In the genomic region with DNA sequence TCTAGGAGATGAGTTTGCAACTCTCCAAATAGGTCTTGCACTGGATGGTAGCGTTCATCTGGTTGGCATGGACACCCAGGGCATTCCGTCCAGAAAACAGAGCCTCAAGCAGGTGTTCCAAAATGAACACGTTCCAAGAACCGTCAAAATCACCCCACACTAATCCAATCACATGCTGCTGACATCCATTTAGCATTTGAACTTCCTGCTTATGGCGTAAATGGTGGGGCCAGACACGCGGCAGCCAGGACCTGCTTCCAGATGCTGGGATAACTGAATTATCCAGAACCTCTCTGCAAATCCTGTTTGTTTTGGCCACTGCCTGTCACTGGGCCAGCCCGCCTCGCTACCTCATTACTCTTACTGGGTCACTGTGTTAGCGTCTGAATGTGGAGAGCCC, we compare ENCODE assay signal across 30 mouse cellular contexts. TPM values are rescaled to one million over a fixed set of nuclear protein-coding genes. Genes with fewer than 3 reads are reported as not detected.
"Had no signal": no experiment of that assay in that cellular context is flagged by ENCODE, and none has a peak within 500 bp of the region (broad histone marks: within the 10 kb centered on the region; RNA-seq: fewer than 3 reads in every experiment).

No protein-coding gene starts in this region.

- H3K4me3 ChIP-seq: left cerebral cortex, adult 2 months; limb, embryonic 10.5 days; limb, embryonic 13.5 days; liver, embryonic 12.5 days; liver, embryonic 15.5 days; lung, embryonic 15.5 days; midbrain, embryonic 12.5 days; myocyte; neural tube, embryonic 13.5 days had no signal

- DNase-seq: kidney, adult 2 months; kidney, postnatal 10 days; kidney, postnatal 36 days; layer of hippocampus, postnatal 36 days; liver; lung, postnatal 14 days; retina, postnatal 1 day; thymus, adult 18-20 months; thymus, postnatal 36 days had no signal

- H3K9ac ChIP-seq: limb, embryonic 13.5 days; liver, embryonic 12.5 days; liver, embryonic 15.5 days; lung, embryonic 15.5 days; midbrain, embryonic 12.5 days; neural tube, embryonic 13.5 days had no signal

- ATAC-seq: liver, embryonic 12.5 days; midbrain, embryonic 16.5 days had no signal

- H3K27me3 ChIP-seq: limb, embryonic 13.5 days; midbrain, embryonic 12.5 days; neural tube, embryonic 13.5 days had no signal

- H3K4me2 ChIP-seq: limb, embryonic 13.5 days; liver, embryonic 12.5 days; liver, embryonic 15.5 days; lung, embryonic 15.5 days; midbrain, embryonic 12.5 days; neural tube, embryonic 13.5 days had no signal

- H3K27ac ChIP-seq: left cerebral cortex, adult 2 months; limb, embryonic 10.5 days; limb, embryonic 13.5 days; liver, embryonic 12.5 days; liver, embryonic 15.5 days; lung, embryonic 15.5 days; midbrain, embryonic 12.5 days; neural tube, embryonic 13.5 days had no signal

- H3K9me3 ChIP-seq: limb, embryonic 10.5 days; limb, embryonic 13.5 days; liver, embryonic 12.5 days; liver, embryonic 15.5 days; lung, embryonic 15.5 days; midbrain, embryonic 12.5 days; neural tube, embryonic 13.5 days had no signal

- H3K4me1 ChIP-seq: liver, embryonic 12.5 days had no signal

- H3K36me3 ChIP-seq: limb, embryonic 10.5 days; limb, embryonic 13.5 days; liver, embryonic 12.5 days; liver, embryonic 15.5 days; lung, embryonic 15.5 days; midbrain, embryonic 12.5 days; neural tube, embryonic 13.5 days had no signal

RNA-seq across cellular contexts. Expression of a gene that starts 4.6 kb away (rescaled TPM):
- total RNA-seq: megakaryocyte progenitor cell, adult 5-6 weeks; megakaryocyte-erythroid progenitor cell, adult 5-6 weeks; monocyte, adult 5-6 weeks; neutrophil, adult 5-6 weeks had no signal

RNA-seq across cellular contexts. Expression of a gene that starts 43.5 kb away (rescaled TPM):
- total RNA-seq: layer of hippocampus, adult 8-10 months; layer of hippocampus, postnatal 10 days; layer of hippocampus, postnatal 36 days; left cerebral cortex, adult 2 months; left cerebral cortex, postnatal 14 days; megakaryocyte progenitor cell, adult 5-6 weeks; megakaryocyte-erythroid progenitor cell, adult 5-6 weeks; monocyte, adult 5-6 weeks; neutrophil, adult 5-6 weeks had no signal
- polyA plus RNA-seq: kidney, adult 2 months; small intestine, adult 2 months; spleen, adult 2 months; urinary bladder, adult 2 months had no signal

RNA-seq across cellular contexts. Expression of a gene that starts 49.9 kb away (rescaled TPM):
- total RNA-seq: layer of hippocampus, adult 8-10 months; layer of hippocampus, postnatal 10 days; layer of hippocampus, postnatal 36 days; left cerebral cortex, adult 2 months; left cerebral cortex, postnatal 14 days; megakaryocyte progenitor cell, adult 5-6 weeks; megakaryocyte-erythroid progenitor cell, adult 5-6 weeks; monocyte, adult 5-6 weeks; neutrophil, adult 5-6 weeks had no signal
- polyA plus RNA-seq: kidney, adult 2 months; kidney, embryonic 14.5 days; limb, embryonic 10.5 days; liver, embryonic 12.5 days; liver, embryonic 15.5 days; lung, embryonic 15.5 days; myocyte; small intestine, adult 2 months; spleen, adult 2 months; urinary bladder, adult 2 months had no signal
